Mouse (Mus musculus) lung, postnatal 36 days (tissue): ENCODE results near the gene Igfals.

Experiments used
- DNase-seq: peaks from one replicate; pipeline ENCODE4 v3.0.0; 2022; ENCODE audit warnings: mixed read lengths

Igfals gene

GRCm38 (mm10) chr17:24895571-24896240 is 29.9 kb downstream of the Igfals start:
- DNase-seq = no peak

GRCm38 (mm10) chr17:24896241-24896992 is 30.6 kb downstream of the Igfals start, which contains the start of gene Nme3:
TSS of gene Nme3 (plus strand) at chr17:24896500.
- DNase-seq = peak; percentile 83

- no peak for DNase-seq
These were observed 31.1 kb downstream of the Igfals start for GRCm38 (mm10) chr17:24896993-24897269.

GRCm38 (mm10) chr17:24897600-24897999 is 31.8 kb downstream of the Igfals start:
- DNase-seq = no peak

GRCm38 (mm10) chr17:24898041-24898854 is 32.5 kb downstream of the Igfals start:
- DNase-seq = no peak

- no peak for DNase-seq
These were observed 33.4 kb downstream of the Igfals start for GRCm38 (mm10) chr17:24899153-24899552.

GRCm38 (mm10) chr17:24900014-24900413 is 34.2 kb downstream of the Igfals start:
- DNase-seq = no peak

GRCm38 (mm10) chr17:24902124-24902523 is 36.3 kb downstream of the Igfals start:
- no peak for DNase-seq

- DNase-seq = peak; percentile 45
These were observed 37.1 kb downstream of the Igfals start for GRCm38 (mm10) chr17:24902671-24903474.

GRCm38 (mm10) chr17:24903767-24904166 is 38.0 kb downstream of the Igfals start:
- no peak for DNase-seq

- DNase-seq = no peak
These were observed 41.8 kb downstream of the Igfals start for GRCm38 (mm10) chr17:24907591-24907990.

- DNase-seq = no peak
These were observed 48.2 kb downstream of the Igfals start for GRCm38 (mm10) chr17:24913984-24914383.

GRCm38 (mm10) chr17:24923246-24923645 is 57.4 kb downstream of the Igfals start:
- DNase-seq = no peak

- no peak for DNase-seq
These were observed 63.7 kb downstream of the Igfals start for GRCm38 (mm10) chr17:24929506-24929905.
